Mouse (Mus musculus) lung, postnatal 0 days (tissue): ENCODE measurements at regions not wholly inside any gene's neighbourhood (a gene's known extent, or its start where the extent isn't known, plus 50 kb on each side); places are given as distances from the start of the nearest gene placed in this dataset.

Experiments
- ATAC-seq: fragments of 200-750 bp; cut with Nextera tagmentation; 2 replicates; pipeline ENCODE4 v1.8.0; 2017; ENCODE audit warnings: moderate library complexity
- DNase-seq: peaks from one replicate; pipeline ENCODE4 v3.0.0-alpha.2; 2016; ENCODE audit warnings: low spot score
- H3K27ac ChIP-seq: fragments of 300-500 bp; sonication (generic); 2 replicates; pipeline ENCODE4 v1.5.1; 2014; ENCODE audit warnings: antibody characterized with exemption, mild to moderate bottlenecking, low read length, mixed read lengths
- H3K27me3 ChIP-seq: fragments of 300-500 bp; sonication (generic); replicated peaks from 2 replicates; pipeline ENCODE4 v1.6.1; 2014; ENCODE audit warnings: low read length, mixed read lengths; ENCODE audit not compliant: insufficient read depth
- H3K36me3 ChIP-seq: fragments of 300-500 bp; sonication (generic); 2 replicates; pipeline ENCODE4 v1.6.1; 2014; ENCODE audit warnings: low read length, mixed read lengths; ENCODE audit not compliant: insufficient read depth
- H3K4me1 ChIP-seq: fragments of 300-500 bp; sonication (generic); 2 replicates; pipeline ENCODE4 v1.6.1; 2014; ENCODE audit warnings: antibody characterized with exemption, low read depth, low read length, mixed read lengths; ENCODE audit not compliant: insufficient read depth
- H3K4me2 ChIP-seq: fragments of 300-500 bp; sonication (generic); replicated peaks from 2 replicates; pipeline ENCODE4 v1.6.1; 2014; ENCODE audit warnings: low read depth, mild to moderate bottlenecking, low read length, moderate library complexity, mixed read lengths
- H3K4me3 ChIP-seq: fragments of 300-500 bp; sonication (generic); 2 replicates; pipeline ENCODE4 v1.5.1; 2014; ENCODE audit warnings: low read depth, low read length
- H3K9ac ChIP-seq: fragments of 300-500 bp; sonication (generic); replicated peaks from 2 replicates; pipeline ENCODE4 v1.6.1; 2014; ENCODE audit warnings: low read depth, mild to moderate bottlenecking
- H3K9me3 ChIP-seq: fragments of 300-500 bp; sonication (generic); 2 replicates; pipeline ENCODE4 v1.6.1; 2016; ENCODE audit warnings: low read length, mixed read lengths
- CTCF ChIP-seq: IDR thresholded peaks from 2 replicates; pipeline ENCODE4 v1.5.1; 2016; ENCODE audit warnings: antibody characterized with exemption, mild to moderate bottlenecking
- EP300 ChIP-seq: IDR thresholded peaks from 2 replicates; pipeline ENCODE4 v1.6.1; 2016; ENCODE audit warnings: antibody characterized with exemption, mild to moderate bottlenecking, control low read depth
- WGBS: fragments of 180-500 bp; shearing (Covaris S2); extraction: QIAGEN DNeasy Blood & Tissue Kit; methylation state at CpG from one replicate; pipeline ENCODE4 v1.1.7; 2014; 5-methylcytosine and 5-hydroxymethylcytosine counted together

- Histone ChIP-seq H3K27me3 (no peaks in the 10 kb centered on the region), H3K36me3 (no peaks in the 10 kb centered on the region), H3K4me3 (no peak overlapping the region), H3K9me3 (no peaks in the 10 kb centered on the region), H3K4me1 (no peaks in the 10 kb centered on the region), H3K27ac (no peak overlapping the region), H3K4me2 (no peak overlapping the region), H3K9ac (no peak overlapping the region)
- no peak for DNase-seq
- TF ChIP-seq EP300: no peak
- no peak for TF ChIP-seq CTCF
- ATAC-seq: no peak
- WGBS: 66% methylated on average over 6 of the region's 6 CpGs
Measured at GRCm38 (mm10) chr2:110540570-110541357, 56.3 kb upstream of the Slc5a12 start.

GRCm38 (mm10) chr2:110541358-110541737 is 55.8 kb upstream of the Slc5a12 start:
- ATAC-seq: no peak
- Histone ChIP-seq H3K9me3 (no peaks in the 10 kb centered on the region), H3K9ac (no peak overlapping the region), H3K4me2 (no peak overlapping the region), H3K27me3 (no peaks in the 10 kb centered on the region), H3K4me3 (no peak overlapping the region), H3K27ac (no peak overlapping the region), H3K4me1 (no peaks in the 10 kb centered on the region), H3K36me3 (no peaks in the 10 kb centered on the region)
- DNase-seq: no peak
- TF ChIP-seq EP300 (no peak), CTCF (no peak)
- 83% methylated on average over 5 of the region's 5 CpGs for WGBS
